8 mouse cellular contexts compared by ENCODE assay signal in genomic region chr12:69485652-69486651, GRCm38 (mm10).
DNase-seq lines count a peak whose midpoint lies in the region; ATAC-seq lines count a peak whose summit lies in the region.

No protein-coding gene starts in this region.

- 32% methylated on average over 14 of the region's 14 CpGs for WGBS in liver, embryonic 11.5 days
- 25% methylated on average over 14 of the region's 14 CpGs for WGBS in embryonic facial prominence, embryonic 10.5 days
- 30% methylated on average over 14 of the region's 14 CpGs for WGBS in heart, embryonic 16.5 days

- H3K36me3 ChIP-seq in liver, embryonic 11.5 days (ENCODE audit: control insufficient read depth, insufficient read depth, low read length), result no peaks in the 10 kb centered on the region
- no peaks in the 10 kb centered on the region for H3K36me3 ChIP-seq in embryonic facial prominence, embryonic 10.5 days (replicated peaks)
- H3K36me3 ChIP-seq in heart, embryonic 16.5 days (ENCODE audit: control insufficient read depth, insufficient read depth), result no peaks in the 10 kb centered on the region

- H3K4me1 ChIP-seq in liver, embryonic 11.5 days (replicated peaks; ENCODE audit: control insufficient read depth, insufficient read depth, low read length), result no peaks in the 10 kb centered on the region; the same call in 1 of the 2 replicates
- H3K4me1 ChIP-seq in embryonic facial prominence, embryonic 10.5 days, result peaks cover 23% of the 10 kb centered on the region
- H3K4me1 ChIP-seq in heart, embryonic 16.5 days (ENCODE audit: control insufficient read depth, insufficient read depth, low read length), result peaks cover 7% of the 10 kb centered on the region

- ATAC-seq in liver, embryonic 11.5 days (replicated peaks; ENCODE audit: low FRiP score), result no peak
- ATAC-seq in heart, embryonic 16.5 days (replicated peaks; ENCODE audit: extremely low read depth, insufficient read depth, low FRiP score), result peak; percentile 49
- peak; percentile 98 for ATAC-seq in megakaryocyte, adult 5-6 weeks (ENCODE audit: poor library complexity, severe bottlenecking)

- H3K27me3 ChIP-seq in liver, embryonic 11.5 days (replicated peaks; ENCODE audit: control insufficient read depth, insufficient read depth, low read length), result no peaks in the 10 kb centered on the region
- H3K27me3 ChIP-seq in embryonic facial prominence, embryonic 10.5 days (replicated peaks; ENCODE audit: low read depth, poor library complexity, severe bottlenecking), result no peaks in the 10 kb centered on the region
- H3K27me3 ChIP-seq in heart, embryonic 16.5 days (ENCODE audit: control insufficient read depth, insufficient read depth, low read length), result no peaks in the 10 kb centered on the region

- no peak overlapping the region for H3K9ac ChIP-seq in liver, embryonic 11.5 days (ENCODE audit: low read depth, low read length)
- H3K9ac ChIP-seq in heart, embryonic 16.5 days (ENCODE audit: low read length), result no peak overlapping the region

- H3K27ac ChIP-seq in liver, embryonic 11.5 days (ENCODE audit: low read depth, low read length), result no peak overlapping the region
- peak overlapping the region; percentile 58 for H3K27ac ChIP-seq in embryonic facial prominence, embryonic 10.5 days (replicated peaks)
- H3K27ac ChIP-seq in heart, embryonic 16.5 days (ENCODE audit: low read length), result no peak overlapping the region

- H3K4me2 ChIP-seq in liver, embryonic 11.5 days, result 0 out of 2 replicates have a peak overlapping the region, but pooled peaks have one; percentile 5
- H3K4me2 ChIP-seq in heart, embryonic 16.5 days (ENCODE audit: low read depth, low read length), result peak overlapping the region; percentile 24

- no peaks in the 10 kb centered on the region for H3K9me3 ChIP-seq in liver, embryonic 11.5 days (ENCODE audit: control insufficient read depth, low read length)
- no peaks in the 10 kb centered on the region for H3K9me3 ChIP-seq in embryonic facial prominence, embryonic 10.5 days
- peaks cover 3% of the 10 kb centered on the region; the same call in 1 of the 2 replicates for H3K9me3 ChIP-seq in heart, embryonic 16.5 days (replicated peaks; ENCODE audit: control insufficient read depth, low read length)

- no peak overlapping the region for H3K4me3 ChIP-seq in liver, embryonic 11.5 days (ENCODE audit: low read depth, low read length)
- H3K4me3 ChIP-seq in embryonic facial prominence, embryonic 10.5 days, result peak overlapping the region; percentile 39
- no peak overlapping the region for H3K4me3 ChIP-seq in heart, embryonic 16.5 days (ENCODE audit: low read length)

- no peak for DNase-seq in liver, embryonic 11.5 days (ENCODE audit: low spot score)
- no peak for DNase-seq in liver
- DNase-seq in embryonic facial prominence, embryonic 10.5 days (ENCODE audit: low spot score), result peak; percentile 59
- DNase-seq in kidney, postnatal 10 days, result peak; percentile 72
- DNase-seq in right cerebral cortex, postnatal 14 days, result peak; percentile 26
- DNase-seq in layer of hippocampus, postnatal 14 days (ENCODE audit: low spot score in 2 of 2), result no peak

Comparison
In these comparisons a context has a peak if more than half of its experiments do, and no peak if none do; other contexts are left out.
1. DNase-seq: peak in embryonic facial prominence, embryonic 10.5 days (single experiment), kidney, postnatal 10 days (single experiment) and right cerebral cortex, postnatal 14 days (single experiment); none in liver, embryonic 11.5 days (single experiment), liver (single experiment) and layer of hippocampus, postnatal 14 days (0 of 2).